ENCODE assay signal across 8 mouse cellular contexts in genomic region chr2:158109516-158109915, GRCm38 (mm10). TPM values are rescaled to one million over a fixed set of nuclear protein-coding genes. Genes with fewer than 3 reads are reported as not detected.
DNase-seq lines count a peak whose midpoint lies in the region; ATAC-seq and TF ChIP-seq lines count a peak whose summit lies in the region.

No protein-coding gene starts in this region.

- no peak for ATAC-seq in hindbrain, embryonic 16.5 days
- ATAC-seq in hindbrain, postnatal 0 days = no peak
- ATAC-seq in intestine, postnatal 0 days = no peak

- WGBS in hindbrain, embryonic 16.5 days = 68% methylated on average over 8 of the region's 8 CpGs
- 65% methylated on average over 8 of the region's 8 CpGs for WGBS in hindbrain, postnatal 0 days
- 53% methylated on average over 8 of the region's 8 CpGs for WGBS in embryonic facial prominence, embryonic 10.5 days
- WGBS in intestine, postnatal 0 days = 18% methylated on average over 8 of the region's 8 CpGs

- no peak for TF ChIP-seq CTCF in hindbrain, postnatal 0 days (IDR thresholded peaks at IDR 0.05; ENCODE audit: low read depth)
- TF ChIP-seq CTCF in intestine, postnatal 0 days (IDR thresholded peaks at IDR 0.05; ENCODE audit: low read depth) = no peak

- no peak overlapping the region for H3K4me2 ChIP-seq in hindbrain, embryonic 16.5 days (ENCODE audit: low read length)
- no peak overlapping the region for H3K4me2 ChIP-seq in hindbrain, postnatal 0 days (ENCODE audit: low read depth, low read length)
- no peak overlapping the region for H3K4me2 ChIP-seq in intestine, postnatal 0 days (replicated peaks; ENCODE audit: low read depth)

- H3K4me3 ChIP-seq in hindbrain, embryonic 16.5 days (ENCODE audit: low read length) = no peak overlapping the region
- no peak overlapping the region for H3K4me3 ChIP-seq in hindbrain, postnatal 0 days (ENCODE audit: low read length)
- H3K4me3 ChIP-seq in embryonic facial prominence, embryonic 10.5 days = no peak overlapping the region
- H3K4me3 ChIP-seq in intestine, postnatal 0 days (ENCODE audit: low read depth, low read length) = no peak overlapping the region

- no peak for DNase-seq in hindbrain, postnatal 0 days (ENCODE audit: low spot score)
- peak; percentile 20 for DNase-seq in embryonic facial prominence, embryonic 10.5 days (ENCODE audit: low spot score)
- peak; percentile 40 for DNase-seq in lung, postnatal 14 days
- DNase-seq in cerebellum, adult 11 months = no peak
- DNase-seq in layer of hippocampus, postnatal 10 days (ENCODE audit: low spot score in 2 of 2) = no peak
- DNase-seq in adrenal gland, postnatal 14 days = no peak

- no peaks in the 10 kb centered on the region for H3K27me3 ChIP-seq in hindbrain, embryonic 16.5 days (replicated peaks; ENCODE audit: control insufficient read depth, insufficient read depth, low read length)
- no peaks in the 10 kb centered on the region for H3K27me3 ChIP-seq in hindbrain, postnatal 0 days (ENCODE audit: insufficient read depth, low read length)
- no peaks in the 10 kb centered on the region for H3K27me3 ChIP-seq in embryonic facial prominence, embryonic 10.5 days (replicated peaks; ENCODE audit: low read depth, poor library complexity, severe bottlenecking)
- no peaks in the 10 kb centered on the region for H3K27me3 ChIP-seq in intestine, postnatal 0 days (replicated peaks; ENCODE audit: control insufficient read depth, insufficient read depth, low read length)

- H3K4me1 ChIP-seq in hindbrain, embryonic 16.5 days (ENCODE audit: control insufficient read depth, insufficient read depth, low read depth, low read length) = peaks cover 6% of the 10 kb centered on the region
- no peaks in the 10 kb centered on the region for H3K4me1 ChIP-seq in hindbrain, postnatal 0 days (ENCODE audit: insufficient read depth, low read length)
- H3K4me1 ChIP-seq in embryonic facial prominence, embryonic 10.5 days = peaks cover 35% of the 10 kb centered on the region
- H3K4me1 ChIP-seq in intestine, postnatal 0 days (replicated peaks; ENCODE audit: control insufficient read depth, insufficient read depth, low read length) = peaks cover 9% of the 10 kb centered on the region; the same call in 1 of the 2 replicates

- no peaks in the 10 kb centered on the region for H3K36me3 ChIP-seq in hindbrain, embryonic 16.5 days (ENCODE audit: control insufficient read depth, insufficient read depth, low read length)
- H3K36me3 ChIP-seq in hindbrain, postnatal 0 days (ENCODE audit: insufficient read depth, low read length) = no peaks in the 10 kb centered on the region
- no peaks in the 10 kb centered on the region for H3K36me3 ChIP-seq in embryonic facial prominence, embryonic 10.5 days (replicated peaks)
- H3K36me3 ChIP-seq in intestine, postnatal 0 days (ENCODE audit: control insufficient read depth, insufficient read depth) = no peaks in the 10 kb centered on the region

- no peak overlapping the region for H3K27ac ChIP-seq in hindbrain, embryonic 16.5 days (ENCODE audit: low read depth, low read length)
- no peak overlapping the region for H3K27ac ChIP-seq in hindbrain, postnatal 0 days
- peak overlapping the region; percentile 57 for H3K27ac ChIP-seq in embryonic facial prominence, embryonic 10.5 days (replicated peaks)
- peak overlapping the region; percentile 70; the same call in 1 of the 2 replicates for H3K27ac ChIP-seq in intestine, postnatal 0 days (ENCODE audit: low read depth, low read length)

- 0 out of 2 replicates have a peak overlapping the region, but pooled peaks have one; percentile 18 for H3K9ac ChIP-seq in hindbrain, embryonic 16.5 days (ENCODE audit: low read depth, low read length)
- no peak overlapping the region for H3K9ac ChIP-seq in hindbrain, postnatal 0 days (replicated peaks; ENCODE audit: low read length)
- H3K9ac ChIP-seq in intestine, postnatal 0 days (ENCODE audit: low read depth, low read length) = no peak overlapping the region

- no peaks in the 10 kb centered on the region for H3K9me3 ChIP-seq in hindbrain, embryonic 16.5 days (ENCODE audit: control insufficient read depth, low read length)
- no peaks in the 10 kb centered on the region for H3K9me3 ChIP-seq in hindbrain, postnatal 0 days (ENCODE audit: low read length)
- H3K9me3 ChIP-seq in embryonic facial prominence, embryonic 10.5 days = no peaks in the 10 kb centered on the region
- no peaks in the 10 kb centered on the region for H3K9me3 ChIP-seq in intestine, postnatal 0 days (ENCODE audit: control insufficient read depth)

RNA-seq across cellular contexts. Expression of gene Tgm2, which starts 36.7 kb away (rescaled TPM):
- 7.9 and 11.4 TPM in 2 replicates for polyA plus RNA-seq in hindbrain, embryonic 16.5 days (2015; fragmentation: Nextera tagmentation; extraction: Ambion mirVana)
- total RNA-seq in hindbrain, postnatal 0 days (2014; rRNA removed) = 13.6 and 14.4 TPM in 2 replicates
- polyA plus RNA-seq in hindbrain, postnatal 0 days (2015; fragmentation: Nextera tagmentation; extraction: Ambion mirVana) = 6.5 and 7.1 TPM in 2 replicates
- 6.4 and 7.8 TPM in 2 replicates for polyA plus RNA-seq in embryonic facial prominence, embryonic 10.5 days (2016; fragmentation: Nextera tagmentation; extraction: Ambion mirVana)
- 40.0 and 40.4 TPM in 2 replicates for polyA plus RNA-seq in intestine, postnatal 0 days (2015; fragmentation: Nextera tagmentation; extraction: Ambion mirVana)
- total RNA-seq in layer of hippocampus, postnatal 10 days (2021) = 1 to 10 TPM; 5.7 to 6.8 TPM
- total RNA-seq in adrenal gland, postnatal 14 days (2021) = 69.0 and 75.1 TPM in 2 replicates

Comparison
In these comparisons a context has a peak if more than half of its experiments do, and no peak if none do; other contexts are left out.
1. H3K27ac ChIP-seq: peak in embryonic facial prominence, embryonic 10.5 days (single experiment) and intestine, postnatal 0 days (single experiment); none in hindbrain, embryonic 16.5 days (single experiment) and hindbrain, postnatal 0 days (single experiment).
2. DNase-seq: peak in embryonic facial prominence, embryonic 10.5 days (single experiment) and lung, postnatal 14 days (single experiment); none in hindbrain, postnatal 0 days (single experiment), cerebellum, adult 11 months (single experiment), layer of hippocampus, postnatal 10 days (0 of 2) and adrenal gland, postnatal 14 days (single experiment).